Mouse (Mus musculus): ENCODE data around the gene Hdac6. TPM values are rescaled to one million over a fixed set of nuclear protein-coding genes. Genes with fewer than 3 reads are reported as not detected.

Hdac6 gene
- total and polyA plus RNA-seq, 3 experiments: 7.9 to 14.8 (median 9.6) TPM

GRCm38 (mm10) chrX:7898211-7898610 lies 49.5 kb downstream of the Hdac6 start:
- WGBS: 24% methylated on average over 13 of the region's 13 CpGs
- intact Hi-C loops (cut with DNase I): no loop called here
- H3K27ac ChIP-seq: no peak overlapping the region
- peak overlapping the region; percentile 72 for H3K4me3 ChIP-seq
- no peaks in the 10 kb centered on the region for H3K79me2 ChIP-seq (replicated peaks; ENCODE audit: control insufficient read depth, insufficient read depth, low read length)
- H3K36me3 ChIP-seq (ENCODE audit: control insufficient read depth, insufficient read depth, low read length): no peaks in the 10 kb centered on the region
- no peak for DNase-seq
- peak overlapping the region; percentile 57 for H3K9ac ChIP-seq (ENCODE audit: low read depth, low read length)
- no peaks in the 10 kb centered on the region for H3K4me1 ChIP-seq (ENCODE audit: control insufficient read depth, insufficient read depth, low read length)
- TF ChIP-seq POLR2A (IDR thresholded peaks at IDR 0.05; ENCODE audit: insufficient read depth, low read depth, low read length) (no peak), CTCF (IDR thresholded peaks at IDR 0.05) (no peak), EP300 (IDR thresholded peaks at IDR 0.05; ENCODE audit: insufficient read depth, low read depth, low read length) (no peak)
- H3K27me3 ChIP-seq (ENCODE audit: control insufficient read depth, insufficient read depth, low read length): no peaks in the 10 kb centered on the region

GRCm38 (mm10) chrX:7883841-7884567 lies 63.7 kb downstream of the Hdac6 start, which contains the start of gene Slc35a2:
Slc35a2 (plus strand) TSS chrX:7884028.
- H3K27me3 ChIP-seq (ENCODE audit: control insufficient read depth, insufficient read depth, low read length): no peaks in the 10 kb centered on the region
- TF ChIP-seq POLR2A (IDR thresholded peaks at IDR 0.05; ENCODE audit: insufficient read depth, low read depth, low read length) (peak; percentile 65), CTCF (IDR thresholded peaks at IDR 0.05) (peak; percentile 26), EP300 (IDR thresholded peaks at IDR 0.05; ENCODE audit: insufficient read depth, low read depth, low read length) (peak; percentile 6; the same call in 1 of the 2 replicates)
- peak within 1 kb of the TSS; percentile 87 for H3K27ac ChIP-seq
- no peaks in the 10 kb centered on the region for H3K79me2 ChIP-seq (replicated peaks; ENCODE audit: control insufficient read depth, insufficient read depth, low read length)
- intact Hi-C loops (cut with DNase I): loop anchor here (1.0 to 5.0 kb wide), 2 partner anchors 11 to 37 kb away; no protein-coding TSS in a partner anchor
- WGBS: 12% methylated on average over 49 of the region's 49 CpGs
- DNase-seq: peak; percentile 87 to 90
- H3K36me3 ChIP-seq (ENCODE audit: control insufficient read depth, insufficient read depth, low read length): no peaks in the 10 kb centered on the region
- H3K4me3 ChIP-seq: peak within 1 kb of the TSS; percentile 74
- no peaks in the 10 kb centered on the region for H3K4me1 ChIP-seq (ENCODE audit: control insufficient read depth, insufficient read depth, low read length)
- peak within 1 kb of the TSS; percentile 81 for H3K9ac ChIP-seq (ENCODE audit: low read depth, low read length)

Other genes starting within 250 kb of the Hdac6 start
- gene Wdr45, start 233.6 kb downstream of the Hdac6 start, total RNA-seq (2021): 10 to 100 TPM; 41.3 to 42.5 TPM
- gene Wdr45, start 233.6 kb downstream of the Hdac6 start, polyA plus RNA-seq (2012; rRNA removed): 48.3 and 57.9 TPM in 2 replicates
- gene Gm45208, start 225.6 kb downstream of the Hdac6 start, total RNA-seq (2021): under 1 TPM in 1 of 2 experiments, not detected in 1; 0.94 TPM
- gene Gm45208, start 225.6 kb downstream of the Hdac6 start, polyA plus RNA-seq (2012; rRNA removed): 0.21 TPM in 1 of 2 replicates, not detected in the other
- gene Praf2, start 219.4 kb downstream of the Hdac6 start, total RNA-seq (2021): 1 to 10 TPM; 6.1 to 6.7 TPM
- 15.8 and 19.5 TPM in 2 replicates for gene Praf2, start 219.4 kb downstream of the Hdac6 start, polyA plus RNA-seq (2012; rRNA removed)
- gene Ccdc120, start 197.0 kb downstream of the Hdac6 start, total RNA-seq (2021): 1 to 10 TPM in 1 of 2 experiments, under 1 TPM in 1; 0.32 to 1.1 TPM
- gene Ccdc120, start 197.0 kb downstream of the Hdac6 start, polyA plus RNA-seq (2012; rRNA removed): 1.1 and 2.8 TPM in 2 replicates
- 10 to 100 TPM; 13.0 to 15.4 TPM for gene Tfe3, start 185.3 kb downstream of the Hdac6 start, total RNA-seq (2021)
- gene Tfe3, start 185.3 kb downstream of the Hdac6 start, polyA plus RNA-seq (2012; rRNA removed): 11.1 and 13.5 TPM in 2 replicates
- gene Gripap1, start 158.1 kb downstream of the Hdac6 start, total RNA-seq (2021): 10 to 100 TPM; 20.8 to 24.6 TPM
- gene Gripap1, start 158.1 kb downstream of the Hdac6 start, polyA plus RNA-seq (2012; rRNA removed): 25.3 and 38.9 TPM in 2 replicates
- gene Kcnd1, start 125.6 kb downstream of the Hdac6 start, total RNA-seq (2021): under 1 TPM; 0.21 to 0.27 TPM
- gene Kcnd1, start 125.6 kb downstream of the Hdac6 start, polyA plus RNA-seq (2012; rRNA removed): 0.59 and 1.2 TPM in 2 replicates
- gene Otud5, start 106.5 kb downstream of the Hdac6 start, total RNA-seq (2021): 10 to 100 TPM; 20.3 to 24.5 TPM
- 16.6 and 19.1 TPM in 2 replicates for gene Otud5, start 106.5 kb downstream of the Hdac6 start, polyA plus RNA-seq (2012; rRNA removed)
- gene Pim2, start 69.6 kb downstream of the Hdac6 start, total RNA-seq (2021): 1 to 10 TPM; 2.6 to 4.0 TPM
- gene Pim2, start 69.6 kb downstream of the Hdac6 start, polyA plus RNA-seq (2012; rRNA removed): 4.7 and 5.7 TPM in 2 replicates
- 10 to 100 TPM; 14.8 to 15.0 TPM for gene Slc35a2, start 63.9 kb downstream of the Hdac6 start, total RNA-seq (2021)
- 25.2 and 31.9 TPM in 2 replicates for gene Slc35a2, start 63.9 kb downstream of the Hdac6 start, polyA plus RNA-seq (2012; rRNA removed)
- 10 to 100 TPM; 20.4 to 25.1 TPM for gene Pqbp1, start 48.6 kb downstream of the Hdac6 start, total RNA-seq (2021)
- gene Pqbp1, start 48.6 kb downstream of the Hdac6 start, polyA plus RNA-seq (2012; rRNA removed): 30.7 and 42.6 TPM in 2 replicates
- 10 to 100 TPM; 43.4 to 45.0 TPM for gene Timm17b, start 48.5 kb downstream of the Hdac6 start, total RNA-seq (2021)
- gene Timm17b, start 48.5 kb downstream of the Hdac6 start, polyA plus RNA-seq (2012; rRNA removed): 40.2 and 45.1 TPM in 2 replicates
- not detected for gene Gm10491, start 40.1 kb downstream of the Hdac6 start, total RNA-seq (2021)
- gene Gm10491, start 40.1 kb downstream of the Hdac6 start, polyA plus RNA-seq (2012; rRNA removed): not detected in 2 replicates
- gene Gm10490, start 38.3 kb downstream of the Hdac6 start, total RNA-seq (2021): not detected
- not detected in 2 replicates for gene Gm10490, start 38.3 kb downstream of the Hdac6 start, polyA plus RNA-seq (2012; rRNA removed)
- gene Pcsk1n, start 28.1 kb downstream of the Hdac6 start, total RNA-seq (2021): under 1 TPM in 1 of 2 experiments, not detected in 1; 0.16 TPM
- 0.18 and 0.25 TPM in 2 replicates for gene Pcsk1n, start 28.1 kb downstream of the Hdac6 start, polyA plus RNA-seq (2012; rRNA removed)
- gene Eras, start 19.3 kb downstream of the Hdac6 start, total RNA-seq (2021): not detected
- gene Eras, start 19.3 kb downstream of the Hdac6 start, polyA plus RNA-seq (2012; rRNA removed): not detected in 2 replicates
- gene Gata1, start 30.2 kb upstream of the Hdac6 start, total RNA-seq (2021): under 1 TPM; 0.23 to 0.27 TPM
- gene Gata1, start 30.2 kb upstream of the Hdac6 start, polyA plus RNA-seq (2012; rRNA removed): 0.26 and 0.43 TPM in 2 replicates
- not detected for gene Glod5, start 70.6 kb upstream of the Hdac6 start, total RNA-seq (2021)
- gene Glod5, start 70.6 kb upstream of the Hdac6 start, polyA plus RNA-seq (2012; rRNA removed): not detected in 2 replicates
- 1 to 10 TPM; 3.6 to 3.9 TPM for gene Suv39h1, start 126.9 kb upstream of the Hdac6 start, total RNA-seq (2021)
- gene Suv39h1, start 126.9 kb upstream of the Hdac6 start, polyA plus RNA-seq (2012; rRNA removed): 4.6 and 6.1 TPM in 2 replicates
- 1 to 10 TPM; 1.7 to 2.6 TPM for gene Was, start 142.6 kb upstream of the Hdac6 start, total RNA-seq (2021)
- gene Was, start 142.6 kb upstream of the Hdac6 start, polyA plus RNA-seq (2012; rRNA removed): 1.9 and 2.2 TPM in 2 replicates
- gene Wdr13, start 185.0 kb upstream of the Hdac6 start, total RNA-seq (2021): 10 to 100 TPM; 35.1 to 39.6 TPM
- gene Wdr13, start 185.0 kb upstream of the Hdac6 start, polyA plus RNA-seq (2012; rRNA removed): 56.0 and 60.2 TPM in 2 replicates
- 10 to 100 TPM; 38.1 to 78.9 TPM for gene Rbm3, start 198.0 kb upstream of the Hdac6 start, total RNA-seq (2021)
- 44.1 and 55.3 TPM in 2 replicates for gene Rbm3, start 198.0 kb upstream of the Hdac6 start, polyA plus RNA-seq (2012; rRNA removed)
- 1 to 10 TPM; 3.7 to 4.3 TPM for gene Tbc1d25, start 228.3 kb upstream of the Hdac6 start, total RNA-seq (2021)
- gene Tbc1d25, start 228.3 kb upstream of the Hdac6 start, polyA plus RNA-seq (2012; rRNA removed): 8.7 and 8.9 TPM in 2 replicates
- gene Ebp, start 245.6 kb upstream of the Hdac6 start, total RNA-seq (2021): 10 to 100 TPM; 15.2 to 23.1 TPM
- 37.3 and 40.2 TPM in 2 replicates for gene Ebp, start 245.6 kb upstream of the Hdac6 start, polyA plus RNA-seq (2012; rRNA removed)